Mouse (Mus musculus): ENCODE results near the gene Plxnb2.

Gene Plxnb2

GRCm38 (mm10) chr15:89126622-89127021 is 54.0 kb downstream of the Plxnb2 start:
- DNase-seq (ENCODE audit: low spot score): no peak

- DNase-seq (ENCODE audit: low spot score): no peak
These were observed 55.2 kb downstream of the Plxnb2 start for GRCm38 (mm10) chr15:89125351-89125750.

GRCm38 (mm10) chr15:89124312-89124711 is 56.3 kb downstream of the Plxnb2 start:
- no peak for DNase-seq (ENCODE audit: low spot score)

GRCm38 (mm10) chr15:89123595-89123994 is 57.0 kb downstream of the Plxnb2 start:
- DNase-seq (ENCODE audit: low spot score): no peak

- peak; percentile 88 for DNase-seq (ENCODE audit: low spot score)
These were observed 57.8 kb downstream of the Plxnb2 start, which contains the start of gene Tubgcp6 for GRCm38 (mm10) chr15:89122649-89123366. TSS of gene Tubgcp6 (minus strand) at chr15:89123112.

- no peak for DNase-seq (ENCODE audit: low spot score)
These were observed 62.6 kb downstream of the Plxnb2 start for GRCm38 (mm10) chr15:89118007-89118406.

GRCm38 (mm10) chr15:89110147-89110546 is 70.4 kb downstream of the Plxnb2 start:
- no peak for DNase-seq (ENCODE audit: low spot score)

- no peak for DNase-seq (ENCODE audit: low spot score)
These were observed 73.6 kb downstream of the Plxnb2 start for GRCm38 (mm10) chr15:89106976-89107375.

GRCm38 (mm10) chr15:89106073-89106472 is 74.5 kb downstream of the Plxnb2 start:
- DNase-seq (ENCODE audit: low spot score): no peak
